Mouse (Mus musculus) brown adipose tissue, adult 24 weeks (tissue): ENCODE data around the gene Lrrc63. TPM values are rescaled to one million over a fixed set of nuclear protein-coding genes. Genes with fewer than 3 reads are reported as not detected.

Source experiments
- H3K27ac ChIP-seq: fragments of 200-500 bp; replicated peaks from 2 replicates; pipeline ENCODE4 v1.5.1; 2012; ENCODE audit warnings: low read depth, mild to moderate bottlenecking, low read length
- H3K4me1 ChIP-seq: fragments of 200-500 bp; 2 replicates; pipeline ENCODE4 v1.6.1; 2012; ENCODE audit warnings: low read length, mixed read lengths; ENCODE audit not compliant: control insufficient read depth, insufficient read depth, insufficient read length
- H3K4me3 ChIP-seq: fragments of 200-500 bp; 2 replicates; pipeline ENCODE4 v1.5.1; 2012; ENCODE audit warnings: low read depth, mild to moderate bottlenecking, low read length, moderate library complexity; ENCODE audit not compliant: insufficient read depth
- polyA plus RNA-seq: library from polyadenylated mRNA; stranded (reverse); fragments of >200 nt; gene quantifications from 2 replicates; pipeline ENCODE4 v1.2.4, GENCODE M21; 2012; ENCODE audit not compliant: missing spikeins, insufficient read depth, insufficient read length

The Lrrc63 gene
- polyA plus RNA-seq, 1 experiment = not detected

GRCm38 (mm10) chr14:75069356-75069979, 61.2 kb downstream of the Lrrc63 start:
- H3K27ac ChIP-seq = peak overlapping the region; percentile 18; the same call in 1 of the 2 replicates
- no peak overlapping the region for H3K4me3 ChIP-seq
- no peaks in the 10 kb centered on the region for H3K4me1 ChIP-seq

- H3K4me1 ChIP-seq = no peaks in the 10 kb centered on the region
- H3K4me3 ChIP-seq = peak overlapping the region; percentile 2; the same call in 1 of the 2 replicates
- peak overlapping the region; percentile 53 for H3K27ac ChIP-seq
Measured at GRCm38 (mm10) chr14:75068430-75069112, 62.1 kb downstream of the Lrrc63 start.

GRCm38 (mm10) chr14:75065211-75065610, 65.5 kb downstream of the Lrrc63 start:
- Histone ChIP-seq H3K4me1 (no peaks in the 10 kb centered on the region), H3K4me3 (no peak overlapping the region), H3K27ac (no peak overlapping the region)

- Histone ChIP-seq H3K4me1 (no peaks in the 10 kb centered on the region), H3K4me3 (no peak overlapping the region), H3K27ac (no peak overlapping the region)
Measured at GRCm38 (mm10) chr14:75064520-75064919, 66.2 kb downstream of the Lrrc63 start.

- H3K27ac ChIP-seq = no peak overlapping the region
- no peak overlapping the region for H3K4me3 ChIP-seq
- no peaks in the 10 kb centered on the region for H3K4me1 ChIP-seq
Measured at GRCm38 (mm10) chr14:75063936-75064335, 66.7 kb downstream of the Lrrc63 start.

- H3K4me3 ChIP-seq = no peak overlapping the region
- H3K4me1 ChIP-seq = no peaks in the 10 kb centered on the region
- no peak overlapping the region for H3K27ac ChIP-seq
Measured at GRCm38 (mm10) chr14:75060562-75060961, 70.1 kb downstream of the Lrrc63 start.

GRCm38 (mm10) chr14:75056861-75057431, 73.7 kb downstream of the Lrrc63 start:
- 0 out of 2 replicates have a peak overlapping the region, but pooled peaks have one; percentile 1 for H3K27ac ChIP-seq
- no peaks in the 10 kb centered on the region for H3K4me1 ChIP-seq
- H3K4me3 ChIP-seq = no peak overlapping the region

- H3K4me3 ChIP-seq = no peak overlapping the region
- H3K27ac ChIP-seq = no peak overlapping the region
- H3K4me1 ChIP-seq = no peaks in the 10 kb centered on the region
Measured at GRCm38 (mm10) chr14:75054455-75055343, 76.0 kb downstream of the Lrrc63 start.

- Histone ChIP-seq H3K27ac (no peak overlapping the region), H3K4me3 (no peak overlapping the region), H3K4me1 (no peaks in the 10 kb centered on the region)
Measured at GRCm38 (mm10) chr14:75052451-75052850, 78.2 kb downstream of the Lrrc63 start.

- Histone ChIP-seq H3K4me1 (no peaks in the 10 kb centered on the region), H3K27ac (no peak overlapping the region), H3K4me3 (no peak overlapping the region)
Measured at GRCm38 (mm10) chr14:75045184-75045583, 85.5 kb downstream of the Lrrc63 start.

GRCm38 (mm10) chr14:75035431-75035830, 95.2 kb downstream of the Lrrc63 start:
- Histone ChIP-seq H3K27ac (no peak overlapping the region), H3K4me1 (no peaks in the 10 kb centered on the region), H3K4me3 (no peak overlapping the region)

Other genes with a start within 250 kb of the Lrrc63 start
- gene Lrch1, start 183.0 kb downstream of the Lrrc63 start, polyA plus RNA-seq = 3.8 and 7.1 TPM in 2 replicates
- gene Rubcnl, start 114.9 kb downstream of the Lrrc63 start, polyA plus RNA-seq = 0.44 TPM in 1 of 2 replicates, not detected in the other
- gene Lcp1, start 220 bp upstream of the Lrrc63 start, polyA plus RNA-seq = 13.4 and 14.5 TPM in 2 replicates
- not detected in 2 replicates for gene Cpb2, start 111.4 kb upstream of the Lrrc63 start, polyA plus RNA-seq
- 10.2 and 13.0 TPM in 2 replicates for gene Zc3h13, start 153.5 kb upstream of the Lrrc63 start, polyA plus RNA-seq